Mouse (Mus musculus) Patski (cell line): ENCODE data around the gene Cdk15. TPM values are rescaled to one million over a fixed set of nuclear protein-coding genes. Genes with fewer than 3 reads are reported as not detected.

Experiments
- ATAC-seq: fragments of 100-300 bp; one replicate; pipeline ENCODE4 v1.8.0; 2021
- CTCF ChIA-PET: fragments of 350-600 bp; sonication (Branson Sonifier 250); formaldehyde crosslinking; loops from one replicate; lab custom pipeline; 2022; ENCODE audit warnings: inconsistent platforms; lab: Charles Lee
- POLR2A ChIA-PET: fragments of 350-600 bp; sonication (Branson Sonifier 250); formaldehyde crosslinking; loops from one replicate; lab custom pipeline; 2022; ENCODE audit warnings: antibody characterized with exemption, inconsistent platforms; lab: Charles Lee
- DNase-seq: peaks from one replicate; pipeline ENCODE4 v3.0.0-alpha.2; 2011; ENCODE audit warnings: low read depth, low spot score
- H3K27me3 ChIP-seq: fragments of 371-371 bp; one replicate; pipeline ENCODE4 v1.5.1; 2021
- CTCF ChIP-seq: fragments of 100-300 bp; IDR thresholded peaks from one replicate; pipeline ENCODE4 v1.5.1; 2021
- in situ Hi-C: fragments of 300-500 bp; cut with MboI; formaldehyde crosslinking; loops from 3 replicates; pipeline ENCODE4 v1.11.1; 2018; ENCODE audit warnings: low pct_unique_long_range_greater_than_20kb, mixed read lengths
- polyA plus RNA-seq: library from polyadenylated mRNA; unstranded; gene quantifications from one replicate; pipeline ENCODE4 v1.2.3, GENCODE M21; 2021

Cdk15 gene
- 7.3 TPM for polyA plus RNA-seq

GRCm38 (mm10) chr1:59256751-59257231, at the start of gene Cdk15:
Gene Cdk15, plus strand, starts transcription at chr1:59256906.
- DNase-seq (peak; percentile 84), ATAC-seq (peak; percentile 98)

GRCm38 (mm10) chr1:59208331-59208730, 48.4 kb upstream of the Cdk15 start:
- ATAC-seq, result no peak
- ChIA-PET POLR2A (no interaction called here), CTCF (interaction anchor here (1.1 to 1.7 kb wide), 5 partner anchors 9 to 30 kb away, joined by 3 to 5 read pairs (median 4); partner anchors contain the start of gene Als2)
- DNase-seq, result no peak
- H3K27me3 ChIP-seq, result no peaks in the 10 kb centered on the region
- in situ Hi-C loops, result no loop called here
- no peak for TF ChIP-seq CTCF

More at GRCm38 (mm10) chr1:59256751-59257231, at the start of gene Cdk15:
- POLR2A ChIA-PET, result no interaction called here
- H3K27me3 ChIP-seq, result no peaks in the 10 kb centered on the region
- in situ Hi-C loops, result no loop called here
- no peak for TF ChIP-seq CTCF
- CTCF ChIA-PET, result interaction anchor here (0.6 to 2.5 kb wide), 7 partner anchors 9 to 366 kb away, joined by 3 to 10 read pairs (median 4); no protein-coding TSS in a partner anchor

GRCm38 (mm10) chr1:59211651-59212050, 45.1 kb upstream of the Cdk15 start:
- CTCF ChIA-PET, result interaction anchor here (1.0 to 1.5 kb wide), 2 partner anchors 12 to 25 kb away, joined by 3 to 5 read pairs; partner anchors contain the start of gene Als2
- in situ Hi-C loops, result no loop called here

GRCm38 (mm10) chr1:59212076-59212779, 44.5 kb upstream of the Cdk15 start:
- no peaks in the 10 kb centered on the region for H3K27me3 ChIP-seq
- in situ Hi-C loops, result no loop called here

More at GRCm38 (mm10) chr1:59211651-59212050, 45.1 kb upstream of the Cdk15 start:
- no peaks in the 10 kb centered on the region for H3K27me3 ChIP-seq
- ATAC-seq, result no peak
- DNase-seq, result no peak
- POLR2A ChIA-PET, result interaction anchor here (0.8 kb wide), 1 partner anchor 24 kb away, joined by 3 read pairs; no protein-coding TSS in a partner anchor
- TF ChIP-seq CTCF, result no peak

GRCm38 (mm10) chr1:59212951-59213350, 43.8 kb upstream of the Cdk15 start:
- ATAC-seq (no peak), DNase-seq (no peak)
- ChIA-PET POLR2A (no interaction called here), CTCF (no interaction called here)
- no peaks in the 10 kb centered on the region for H3K27me3 ChIP-seq
- in situ Hi-C loops, result no loop called here
- TF ChIP-seq CTCF, result no peak

More at GRCm38 (mm10) chr1:59212076-59212779, 44.5 kb upstream of the Cdk15 start:
- POLR2A ChIA-PET, result no interaction called here
- no peak for DNase-seq
- CTCF ChIA-PET, result interaction anchor here (1.5 kb wide), 1 partner anchor 13 kb away, joined by 5 read pairs; no protein-coding TSS in a partner anchor
- no peak for ATAC-seq
- no peak for TF ChIP-seq CTCF

- ChIA-PET CTCF (interaction anchor here (1.0 to 1.4 kb wide), 2 partner anchors 9 to 10 kb away, joined by 3 to 4 read pairs; no protein-coding TSS in a partner anchor), POLR2A (interaction anchor here (1.5 kb wide), 1 partner anchor 12 kb away, joined by 3 read pairs; no protein-coding TSS in a partner anchor)
- TF ChIP-seq CTCF, result no peak
- ATAC-seq (no peak), DNase-seq (no peak)
- no peaks in the 10 kb centered on the region for H3K27me3 ChIP-seq
- in situ Hi-C loops, result no loop called here
These were observed 41.3 kb upstream of the Cdk15 start for GRCm38 (mm10) chr1:59215446-59215845.

- no peak for TF ChIP-seq CTCF
- in situ Hi-C loops, result no loop called here
- DNase-seq (no peak), ATAC-seq (no peak)
- ChIA-PET CTCF (interaction anchor here (0.7 to 2.0 kb wide), 6 partner anchors 11 to 102 kb away, joined by 3 to 6 read pairs (median 4); no protein-coding TSS in a partner anchor), POLR2A (no interaction called here)
- H3K27me3 ChIP-seq, result no peaks in the 10 kb centered on the region
These were observed 36.3 kb upstream of the Cdk15 start for GRCm38 (mm10) chr1:59220371-59220770.

GRCm38 (mm10) chr1:59221591-59221990, 35.1 kb upstream of the Cdk15 start:
- in situ Hi-C loops, result no loop called here
- ChIA-PET POLR2A (no interaction called here), CTCF (interaction anchor here (1.2 to 2.0 kb wide), 4 partner anchors 12 to 104 kb away, joined by 3 to 6 read pairs (median 4); no protein-coding TSS in a partner anchor)
- ATAC-seq (no peak), DNase-seq (no peak)
- no peaks in the 10 kb centered on the region for H3K27me3 ChIP-seq
- TF ChIP-seq CTCF, result no peak

GRCm38 (mm10) chr1:59222101-59222825, 34.4 kb upstream of the Cdk15 start:
- ChIA-PET CTCF (interaction anchor here (1.1 to 2.0 kb wide), 2 partner anchors 17 to 19 kb away, joined by 4 to 5 read pairs; no protein-coding TSS in a partner anchor), POLR2A (no interaction called here)
- in situ Hi-C loops, result no loop called here
- DNase-seq, result no peak
- no peak for TF ChIP-seq CTCF
- ATAC-seq, result no peak
- no peaks in the 10 kb centered on the region for H3K27me3 ChIP-seq

GRCm38 (mm10) chr1:59228552-59228951, 28.2 kb upstream of the Cdk15 start:
- DNase-seq (no peak), ATAC-seq (no peak)
- no peak for TF ChIP-seq CTCF
- ChIA-PET CTCF (interaction anchor here (0.7 to 1.7 kb wide), 3 partner anchors 9 to 21 kb away, joined by 3 to 6 read pairs (median 5); partner anchors contain the start of gene Als2), POLR2A (no interaction called here)
- in situ Hi-C loops, result no loop called here
- H3K27me3 ChIP-seq, result no peaks in the 10 kb centered on the region
